Mouse (Mus musculus) stomach, embryonic 15.5 days (tissue): ENCODE results near the gene Sgsm1. TPM values are rescaled to one million over a fixed set of nuclear protein-coding genes. Genes with fewer than 3 reads are reported as not detected.
A peak's percentile ranks its signal among the peaks of the same experiment; 100 is the strongest.

Experiments
- ATAC-seq: fragments of 200-750 bp; cut with Nextera tagmentation; 2 replicates; pipeline ENCODE4 v1.8.0; 2017; ENCODE audit warnings: low read depth, moderate number of reproducible peaks, moderate TSS enrichment; ENCODE audit not compliant: insufficient read depth, low FRiP score
- H3K27ac ChIP-seq: fragments of 300-500 bp; sonication (generic); 2 replicates; pipeline ENCODE4 v1.5.1; 2015; ENCODE audit warnings: mild to moderate bottlenecking, inconsistent platforms
- H3K27me3 ChIP-seq: fragments of 300-500 bp; sonication (generic); replicated peaks from 2 replicates; pipeline ENCODE4 v1.6.1; 2015; ENCODE audit warnings: inconsistent platforms
- H3K36me3 ChIP-seq: fragments of 300-500 bp; sonication (generic); 2 replicates; pipeline ENCODE4 v1.6.1; 2015; ENCODE audit warnings: inconsistent platforms
- H3K4me1 ChIP-seq: fragments of 300-500 bp; sonication (generic); 2 replicates; pipeline ENCODE4 v1.6.1; 2015; ENCODE audit warnings: inconsistent platforms
- H3K4me2 ChIP-seq: fragments of 300-500 bp; sonication (generic); 2 replicates; pipeline ENCODE4 v1.6.1; 2015; ENCODE audit warnings: mild to moderate bottlenecking, inconsistent platforms
- H3K4me3 ChIP-seq: fragments of 300-500 bp; sonication (generic); replicated peaks from 2 replicates; pipeline ENCODE4 v1.5.1; 2015; ENCODE audit warnings: inconsistent platforms
- H3K9ac ChIP-seq: fragments of 300-500 bp; sonication (generic); 2 replicates; pipeline ENCODE4 v1.6.1; 2015; ENCODE audit warnings: inconsistent platforms
- H3K9me3 ChIP-seq: fragments of 300-500 bp; sonication (generic); 2 replicates; pipeline ENCODE4 v1.6.1; 2016; ENCODE audit warnings: inconsistent platforms
- WGBS: fragments of 180-500 bp; shearing (Covaris S2); methylation state at CpG from one replicate; pipeline ENCODE4 v1.1.7; 2015; 5-methylcytosine and 5-hydroxymethylcytosine counted together
- polyA plus RNA-seq: library from polyadenylated mRNA; unstranded; fragments of >200 nt; fragmentation: Nextera tagmentation; extraction: Ambion mirVana; gene quantifications from 2 replicates; pipeline ENCODE4 v1.2.1, GENCODE M21; 2015

The Sgsm1 gene
- polyA plus RNA-seq, 1 experiment from 2014 or later, result 6.9 TPM

- Histone ChIP-seq H3K36me3 (no peaks in the 10 kb centered on the region), H3K4me3 (peak within 1 kb of the TSS; percentile 70), H3K4me2 (peak within 1 kb of the TSS; percentile 97), H3K9ac (peak within 1 kb of the TSS; percentile 47), H3K27me3 (no peaks in the 10 kb centered on the region), H3K4me1 (peaks cover 39% of the 10 kb centered on the region), H3K27ac (peak within 1 kb of the TSS; percentile 74), H3K9me3 (no peaks in the 10 kb centered on the region)
- 10% methylated on average over 42 of the region's 62 CpGs for WGBS
- peak; percentile 34; the same call in 1 of the 2 replicates for ATAC-seq
Observed at GRCm38 (mm10) chr5:113221147-113221865, 89.3 kb downstream of the Sgsm1 start, which contains the start of gene 2900026A02Rik. Gene 2900026A02Rik (minus strand): TSS chr5:113221236.

DNA sequence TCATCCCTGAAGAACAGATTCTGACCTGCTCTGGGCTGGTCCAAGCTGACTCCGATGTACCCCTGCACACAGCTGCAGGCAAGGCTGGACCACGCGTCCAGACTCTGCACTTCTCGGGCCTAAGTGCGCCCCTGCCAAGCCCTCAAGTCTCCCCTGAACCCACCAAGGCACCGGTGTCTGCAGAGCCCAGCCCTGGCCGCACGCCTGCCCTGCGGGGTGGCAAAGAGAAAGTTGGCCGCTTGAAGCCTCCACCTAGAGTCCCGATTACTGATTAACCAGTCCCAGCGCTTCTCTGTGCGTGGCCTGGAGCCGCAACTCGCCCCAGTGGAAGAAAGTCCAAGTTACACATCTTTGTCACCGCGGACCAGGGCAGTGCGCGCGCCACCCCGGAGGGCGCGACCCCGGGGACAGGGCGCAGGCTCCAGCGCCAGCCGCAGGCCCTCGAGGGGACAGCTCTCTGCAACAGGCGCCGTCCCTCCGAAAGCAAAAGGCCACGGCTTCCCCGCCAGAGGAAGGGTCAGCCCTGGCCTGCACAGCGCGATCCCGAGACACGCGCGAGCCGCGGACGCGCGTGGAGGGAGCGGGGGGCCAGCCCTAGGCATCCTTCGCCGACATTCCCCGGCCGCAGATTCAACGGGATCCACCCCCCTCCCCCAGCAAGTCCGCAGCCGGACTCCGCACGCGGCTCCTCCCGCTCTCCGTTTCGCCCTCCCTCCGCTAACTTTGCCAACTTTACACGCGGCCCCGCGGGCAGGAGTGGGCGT lies 90.0 kb downstream of the Sgsm1 start:
- Histone ChIP-seq H3K27ac (peak overlapping the region; percentile 74), H3K4me1 (peaks cover 34% of the 10 kb centered on the region), H3K9ac (peak overlapping the region; percentile 47), H3K9me3 (no peaks in the 10 kb centered on the region), H3K4me3 (peak overlapping the region; percentile 70), H3K36me3 (no peaks in the 10 kb centered on the region), H3K27me3 (no peaks in the 10 kb centered on the region), H3K4me2 (peak overlapping the region; percentile 97)
- ATAC-seq, result peak; percentile 28
- 2% methylated on average over 60 of the region's 64 CpGs for WGBS

DNA sequence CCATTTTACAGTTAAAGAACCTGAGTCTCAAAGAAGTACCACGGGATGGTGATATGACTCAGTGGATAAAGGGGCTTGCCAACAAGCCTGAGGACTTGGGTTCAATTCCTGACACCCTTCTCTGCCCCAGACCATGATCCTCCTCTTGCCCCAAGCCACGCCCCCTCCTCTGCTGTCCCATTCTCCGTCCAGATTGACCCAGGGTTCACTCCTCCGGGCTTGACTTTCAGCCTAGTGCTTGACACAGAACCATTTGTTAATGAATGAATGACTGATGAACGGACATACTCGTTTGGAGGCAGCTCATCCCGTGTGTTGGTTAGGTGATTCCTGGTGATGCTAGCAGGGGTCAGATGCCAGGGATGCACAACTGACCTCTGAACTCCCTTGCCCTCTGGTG lies 90.7 kb downstream of the Sgsm1 start:
- H3K9me3 ChIP-seq, result no peaks in the 10 kb centered on the region
- H3K9ac ChIP-seq, result no peak overlapping the region
- peaks cover 32% of the 10 kb centered on the region for H3K4me1 ChIP-seq
- peak overlapping the region; percentile 70 for H3K4me3 ChIP-seq
- H3K4me2 ChIP-seq, result peak overlapping the region; percentile 97
- no peaks in the 10 kb centered on the region for H3K27me3 ChIP-seq
- no peak overlapping the region for H3K27ac ChIP-seq
- WGBS, result 50% methylated on average over 7 of the region's 7 CpGs
- no peaks in the 10 kb centered on the region for H3K36me3 ChIP-seq
- ATAC-seq, result no peak

DNA sequence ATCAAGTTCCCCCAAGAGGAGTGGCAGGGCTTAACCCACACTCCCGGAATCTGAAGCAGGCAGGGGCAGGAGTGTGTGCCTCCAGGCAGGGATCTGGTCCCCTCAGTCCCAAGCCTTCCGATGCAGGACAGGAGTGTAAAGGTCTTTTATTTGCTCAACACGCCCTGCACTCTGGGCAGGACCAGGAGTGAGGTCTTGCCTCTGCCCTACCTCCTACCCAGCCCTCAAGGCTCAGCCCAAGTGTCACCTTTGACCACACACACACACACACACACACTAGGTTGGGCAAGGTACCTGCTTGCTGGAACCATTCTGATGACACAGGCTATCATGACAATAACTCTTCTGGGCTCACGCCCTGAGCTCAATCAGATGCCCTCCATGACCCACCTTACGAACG lies 91.1 kb downstream of the Sgsm1 start:
- Histone ChIP-seq H3K9ac (no peak overlapping the region), H3K27ac (peak overlapping the region; percentile 61)
- peak; percentile 44; the same call in 1 of the 2 replicates for ATAC-seq

DNA sequence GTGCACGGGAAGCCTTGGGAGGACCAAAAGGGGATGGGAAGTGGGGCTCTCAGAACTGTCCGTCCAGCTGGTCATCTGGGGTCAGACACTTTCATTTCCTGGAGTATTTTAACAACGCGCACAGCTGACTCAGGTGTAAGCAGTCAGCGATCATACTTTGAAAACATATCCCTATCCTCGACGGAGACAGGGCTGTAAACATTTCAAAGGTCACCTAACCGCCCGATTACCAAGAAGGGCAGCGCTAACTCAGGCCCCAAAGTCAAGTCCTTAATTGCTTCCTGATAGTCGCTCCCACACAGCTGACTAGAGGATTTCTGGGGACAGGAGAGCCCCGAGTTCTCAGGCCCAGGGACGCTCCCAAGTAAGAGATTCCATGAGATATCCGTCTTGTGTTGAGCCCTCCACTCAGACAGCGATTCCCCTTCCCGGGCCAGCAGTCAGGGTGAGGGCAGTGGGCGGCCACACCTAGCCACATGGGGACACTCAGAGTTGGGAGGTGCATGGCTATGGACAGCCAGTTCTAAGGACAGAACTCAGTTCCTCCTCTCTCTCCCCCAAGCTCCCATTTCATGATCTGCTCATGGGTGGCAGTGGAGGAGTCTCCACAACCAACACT lies 91.9 kb downstream of the Sgsm1 start:
- Histone ChIP-seq H3K27ac (peak overlapping the region; percentile 61), H3K9ac (no peak overlapping the region), H3K36me3 (no peaks in the 10 kb centered on the region), H3K9me3 (no peaks in the 10 kb centered on the region), H3K4me2 (peak overlapping the region; percentile 97), H3K4me3 (peak overlapping the region; percentile 13), H3K4me1 (peaks cover 36% of the 10 kb centered on the region), H3K27me3 (no peaks in the 10 kb centered on the region)
- ATAC-seq, result no peak
- WGBS, result 43% methylated on average over 17 of the region's 17 CpGs

More for the DNA sequence above, 91.1 kb downstream of the Sgsm1 start:
- H3K4me1 ChIP-seq, result peaks cover 33% of the 10 kb centered on the region
- WGBS, result 68% methylated on average over 6 of the region's 6 CpGs
- H3K4me3 ChIP-seq, result peak overlapping the region; percentile 13; the same call in 1 of the 2 replicates
- H3K27me3 ChIP-seq, result no peaks in the 10 kb centered on the region
- H3K4me2 ChIP-seq, result peak overlapping the region; percentile 97
- no peaks in the 10 kb centered on the region for H3K36me3 ChIP-seq
- no peaks in the 10 kb centered on the region for H3K9me3 ChIP-seq

- WGBS, result 60% methylated on average over 12 of the region's 12 CpGs
- Histone ChIP-seq H3K27ac (peak overlapping the region; percentile 61), H3K4me2 (no peak overlapping the region), H3K27me3 (no peaks in the 10 kb centered on the region), H3K4me3 (no peak overlapping the region), H3K36me3 (no peaks in the 10 kb centered on the region), H3K9ac (no peak overlapping the region), H3K9me3 (no peaks in the 10 kb centered on the region), H3K4me1 (peaks cover 40% of the 10 kb centered on the region)
- no peak for ATAC-seq
Observed at GRCm38 (mm10) chr5:113217076-113217475, 93.5 kb downstream of the Sgsm1 start.

DNA sequence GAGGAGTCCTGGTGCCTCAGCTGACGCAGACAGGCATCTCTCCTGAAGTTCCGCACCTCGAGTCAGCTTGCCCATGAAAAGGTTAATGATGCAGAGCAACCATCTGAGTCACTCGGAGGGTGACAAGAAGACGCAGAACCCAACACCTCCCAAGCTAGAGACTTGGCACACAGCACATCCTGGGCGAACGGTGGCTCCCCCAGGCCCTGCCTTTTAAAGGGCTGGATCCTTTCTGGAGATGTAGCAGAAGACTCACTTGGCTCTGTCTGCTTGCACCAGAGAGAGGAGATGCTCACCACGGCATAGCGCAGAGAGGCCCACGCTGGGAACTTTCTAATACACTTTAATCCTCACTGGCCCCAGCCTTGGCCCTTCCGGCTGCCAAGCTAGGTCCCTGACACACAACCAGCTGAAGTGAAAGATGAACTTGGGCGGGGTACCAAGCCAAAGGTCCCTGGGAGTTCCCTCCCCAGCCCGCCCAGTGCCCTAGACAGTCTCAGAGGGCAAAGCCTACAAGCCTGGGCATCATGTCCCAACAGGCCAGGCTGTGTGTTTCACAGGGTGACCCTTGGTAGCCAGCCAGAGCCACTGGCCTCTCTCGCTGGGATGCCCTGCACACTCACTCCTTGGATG lies 94.1 kb downstream of the Sgsm1 start:
- no peak for ATAC-seq
- Histone ChIP-seq H3K27ac (peak overlapping the region; percentile 61), H3K9me3 (no peaks in the 10 kb centered on the region), H3K4me3 (no peak overlapping the region), H3K4me1 (peaks cover 40% of the 10 kb centered on the region), H3K9ac (no peak overlapping the region), H3K4me2 (no peak overlapping the region), H3K27me3 (no peaks in the 10 kb centered on the region), H3K36me3 (no peaks in the 10 kb centered on the region)
- WGBS, result 60% methylated on average over 14 of the region's 14 CpGs

GRCm38 (mm10) chr5:113215610-113216011 lies 95.0 kb downstream of the Sgsm1 start:
- no peak for ATAC-seq
- 73% methylated on average over 9 of the region's 9 CpGs for WGBS
- Histone ChIP-seq H3K9me3 (no peaks in the 10 kb centered on the region), H3K27ac (0 out of 2 replicates have a peak overlapping the region, but pooled peaks have one; percentile 61), H3K4me1 (peaks cover 38% of the 10 kb centered on the region), H3K4me2 (no peak overlapping the region), H3K4me3 (no peak overlapping the region), H3K9ac (no peak overlapping the region), H3K27me3 (no peaks in the 10 kb centered on the region), H3K36me3 (no peaks in the 10 kb centered on the region)

GRCm38 (mm10) chr5:113214455-113214854 lies 96.1 kb downstream of the Sgsm1 start:
- 56% methylated on average over 11 of the region's 11 CpGs for WGBS
- Histone ChIP-seq H3K9me3 (no peaks in the 10 kb centered on the region), H3K4me2 (no peak overlapping the region), H3K27me3 (no peaks in the 10 kb centered on the region), H3K4me1 (peaks cover 40% of the 10 kb centered on the region), H3K27ac (no peak overlapping the region), H3K36me3 (no peaks in the 10 kb centered on the region), H3K4me3 (no peak overlapping the region), H3K9ac (no peak overlapping the region)
- no peak for ATAC-seq

DNA sequence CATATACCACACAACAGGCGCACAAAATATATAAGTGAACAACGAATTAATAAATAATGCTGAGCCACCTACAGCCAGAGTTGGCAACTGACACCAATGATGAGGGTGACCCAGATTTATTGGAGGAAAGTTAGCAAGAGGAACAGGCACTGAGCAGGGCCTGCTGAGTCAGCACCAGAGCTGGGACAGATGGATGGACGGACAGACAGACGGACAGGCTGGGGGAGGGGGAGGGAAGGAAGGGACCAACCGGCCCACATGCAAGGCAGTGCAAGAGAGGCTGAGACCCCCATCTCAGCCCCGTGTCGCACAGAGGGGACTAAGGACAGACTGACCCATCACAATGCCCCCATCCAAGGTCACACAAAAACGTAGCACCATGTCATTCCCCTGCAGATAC lies 96.5 kb downstream of the Sgsm1 start:
- H3K9ac ChIP-seq, result no peak overlapping the region
- peaks cover 40% of the 10 kb centered on the region for H3K4me1 ChIP-seq
- no peaks in the 10 kb centered on the region for H3K9me3 ChIP-seq
- no peak overlapping the region for H3K4me2 ChIP-seq
- H3K27ac ChIP-seq, result no peak overlapping the region
- ATAC-seq, result no peak
- no peaks in the 10 kb centered on the region for H3K36me3 ChIP-seq
- 81% methylated on average over 8 of the region's 8 CpGs for WGBS
- no peak overlapping the region for H3K4me3 ChIP-seq
- H3K27me3 ChIP-seq, result no peaks in the 10 kb centered on the region

DNA sequence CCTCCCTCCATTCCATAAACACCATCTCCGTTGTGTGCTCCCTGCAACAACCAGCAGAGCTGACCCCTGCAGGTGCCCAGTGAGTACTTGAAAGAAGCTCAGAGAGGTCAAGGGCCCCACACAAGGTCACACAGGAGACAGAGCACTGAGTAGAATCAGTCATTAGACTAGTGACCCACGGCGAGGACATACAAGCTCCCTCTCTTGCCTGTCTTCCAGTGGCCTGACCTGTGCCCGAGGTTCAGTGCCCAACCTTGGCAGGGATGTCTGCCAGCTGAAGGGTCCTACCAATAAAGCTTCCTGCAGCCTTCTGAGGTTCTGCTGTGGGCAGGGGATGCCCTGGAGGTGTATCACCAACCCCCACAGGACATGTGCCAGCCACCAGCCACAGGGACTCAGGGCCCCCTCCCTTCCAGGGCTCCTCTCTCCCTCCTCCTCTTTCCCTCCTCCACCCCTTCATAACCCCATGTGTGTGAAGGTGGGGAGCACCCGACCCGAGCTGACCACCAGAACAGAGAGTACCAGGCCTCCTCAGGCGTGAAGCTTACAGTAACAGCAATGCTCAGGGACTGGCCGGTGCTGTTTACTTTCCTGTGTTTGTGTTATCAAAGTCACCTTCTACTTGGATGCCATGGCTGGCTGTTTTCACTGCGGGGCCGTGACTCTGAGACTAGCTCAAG lies 98.3 kb downstream of the Sgsm1 start:
- no peak overlapping the region for H3K9ac ChIP-seq
- no peak overlapping the region for H3K27ac ChIP-seq
- H3K4me3 ChIP-seq, result no peak overlapping the region
- H3K27me3 ChIP-seq, result no peaks in the 10 kb centered on the region
- 66% methylated on average over 10 of the region's 10 CpGs for WGBS
- H3K4me1 ChIP-seq, result peaks cover 51% of the 10 kb centered on the region
- H3K9me3 ChIP-seq, result no peaks in the 10 kb centered on the region
- H3K36me3 ChIP-seq, result no peaks in the 10 kb centered on the region
- ATAC-seq, result no peak
- no peak overlapping the region for H3K4me2 ChIP-seq
